Mouse (Mus musculus): ENCODE results near the gene Apela. TPM values are rescaled to one million over a fixed set of nuclear protein-coding genes. Genes with fewer than 3 reads are reported as not detected.
A peak's percentile ranks its signal among the peaks of the same experiment; 100 is the strongest.
"Not testable (repeated sequence)": the region's sequence is repeated elsewhere in the genome, so short reads cannot be mapped to it uniquely, and the experiment has no call there.

The Apela gene
- total RNA-seq, 2 experiments from 2014 or later, result not detected

DNA sequence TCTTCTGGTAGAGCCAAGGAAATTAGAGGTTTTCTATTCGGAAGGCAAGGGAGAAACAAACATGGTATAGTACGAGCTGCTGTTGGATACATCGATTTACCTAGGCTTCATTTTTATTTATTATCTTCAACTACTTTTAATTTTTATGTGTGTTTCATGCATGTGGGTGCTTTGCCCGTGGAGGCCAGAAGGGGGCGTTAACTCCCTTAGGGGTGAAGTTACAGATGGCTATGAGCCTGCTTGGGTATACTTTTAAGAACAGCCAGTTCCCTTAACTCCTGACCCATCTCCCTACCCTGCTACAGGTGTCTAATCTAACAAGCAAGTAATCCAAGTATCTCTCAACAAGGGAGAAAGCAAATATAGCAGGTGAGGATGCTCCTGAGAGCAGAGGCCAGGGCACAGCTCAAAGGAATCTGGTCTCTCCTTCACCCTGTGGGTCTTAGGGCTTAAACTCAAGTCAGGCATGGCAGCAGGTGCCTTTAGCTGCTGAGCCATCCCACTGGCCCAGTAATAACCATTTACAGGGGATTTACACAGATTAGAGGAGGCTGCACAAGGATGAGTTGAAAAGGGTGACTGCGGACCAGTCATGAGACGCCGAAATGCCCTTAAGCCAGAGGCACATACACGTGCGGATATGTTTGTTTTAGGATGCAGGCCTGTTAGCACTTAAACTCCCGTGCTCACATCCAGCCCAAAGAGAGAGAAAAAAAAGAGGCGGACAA lies 8.0 kb downstream of the Apela start:
- ATAC-seq (ENCODE audit: poor library complexity, severe bottlenecking), result no peak

- ATAC-seq (ENCODE audit: poor library complexity, severe bottlenecking), result 0 out of 2 replicates have a peak, but pooled peaks have one; percentile 47
Measured at GRCm38 (mm10) chr8:65022485-65022884, 14.7 kb downstream of the Apela start.

- ATAC-seq (ENCODE audit: poor library complexity, severe bottlenecking), result no peak
Measured at GRCm38 (mm10) chr8:65018423-65018822, 18.7 kb downstream of the Apela start, which contains the start of the genes Trim61 and Trim60. Gene Trim61 (minus strand): TSS chr8:65018523. Gene Trim60 (minus strand): TSS chr8:65018584.

DNA sequence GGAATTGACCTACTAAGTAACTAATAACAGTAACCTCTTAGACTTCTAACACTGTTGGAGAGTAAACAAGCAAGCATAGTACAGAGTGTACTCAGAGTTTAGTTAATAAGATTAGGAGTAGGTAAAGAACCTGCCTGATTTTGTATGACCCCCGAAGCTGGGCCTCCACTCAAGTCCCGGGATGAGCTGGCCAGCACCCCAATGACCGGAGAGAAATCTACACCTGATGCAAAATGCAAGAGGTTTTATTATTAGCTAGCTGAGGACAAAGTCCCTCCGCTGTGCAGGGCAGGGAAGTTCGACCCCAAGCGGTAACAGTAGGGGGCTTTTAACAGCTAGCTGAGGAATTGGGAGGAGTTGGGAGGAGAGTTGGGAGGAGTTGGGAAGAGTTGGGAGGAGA lies 29.5 kb downstream of the Apela start:
- ATAC-seq (ENCODE audit: poor library complexity, severe bottlenecking), result not testable (repeated sequence)

DNA sequence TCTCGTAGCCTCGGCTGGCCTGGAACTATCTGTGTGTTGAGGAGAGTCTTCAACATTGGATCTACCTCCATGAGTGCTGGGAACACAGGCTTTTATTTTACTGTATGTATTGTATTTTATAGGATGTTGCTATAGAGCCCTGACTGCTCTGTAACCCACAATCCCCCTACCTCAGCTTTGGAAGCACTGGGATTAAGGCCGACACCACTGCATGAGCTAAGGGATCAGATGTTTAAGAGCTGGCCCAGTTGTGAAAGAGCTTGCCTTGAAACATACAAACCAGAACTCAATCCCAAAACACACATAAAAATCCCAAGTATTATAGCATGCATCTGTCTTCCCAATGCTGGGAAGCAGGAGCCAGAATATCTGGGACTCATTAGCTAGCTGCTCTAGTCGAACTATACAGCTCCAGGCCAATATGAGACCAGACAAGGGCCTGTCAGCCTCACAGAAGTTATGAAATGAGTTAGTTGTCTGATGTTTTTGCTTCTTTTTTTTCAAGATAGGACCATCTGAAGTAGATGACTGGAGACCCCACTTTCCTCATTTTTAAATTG lies 38.2 kb downstream of the Apela start:
- ATAC-seq (ENCODE audit: poor library complexity, severe bottlenecking), result no peak

- ATAC-seq (ENCODE audit: poor library complexity, severe bottlenecking), result no peak
Measured at GRCm38 (mm10) chr8:64987731-64988130, 49.4 kb downstream of the Apela start, which contains the start of gene Trim75. Gene Trim75 (minus strand): TSS chr8:64987831.

DNA sequence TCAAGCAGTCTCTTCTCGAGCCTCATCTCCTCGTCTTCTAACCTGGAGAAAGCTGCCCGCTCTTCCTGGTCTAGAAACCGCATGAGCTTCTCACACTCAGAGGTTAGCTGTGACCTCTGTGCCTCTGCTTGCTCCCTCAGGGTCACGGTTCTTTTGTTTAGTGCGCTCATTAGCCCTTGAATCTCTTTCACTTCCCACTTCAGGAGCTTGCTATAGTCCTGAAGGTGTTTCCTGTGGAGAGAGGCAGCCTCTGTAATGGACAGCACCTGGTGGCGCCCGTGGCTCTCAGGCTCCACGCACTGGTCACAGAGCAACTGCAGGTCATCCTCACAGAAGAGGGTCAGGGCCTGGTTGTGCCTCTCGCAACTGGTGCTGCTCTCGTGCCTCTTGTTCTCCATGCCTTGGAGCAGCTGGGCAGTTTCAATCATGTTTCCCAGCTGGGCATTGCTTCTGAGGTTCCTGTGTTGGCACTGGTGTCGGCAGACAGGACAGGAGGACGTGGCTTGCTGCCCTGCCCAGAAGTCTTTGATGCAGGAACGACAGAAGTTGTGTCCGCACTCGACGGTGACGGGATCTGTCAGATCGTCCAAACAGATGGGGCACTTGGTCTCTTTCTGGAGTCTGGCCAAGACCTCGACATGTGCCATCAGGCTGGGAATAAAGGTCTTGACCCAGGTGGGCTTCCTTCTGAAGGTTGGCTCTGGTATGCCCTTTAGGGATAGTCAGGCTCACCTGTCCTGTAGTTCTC lies 53.8 kb downstream of the Apela start:
- no peak for ATAC-seq (ENCODE audit: poor library complexity, severe bottlenecking)

Other genes with a start within 250 kb of the Apela start
- 17.5 and 18.8 TPM in 2 replicates for gene Klhl2, start 187.3 kb downstream of the Apela start, total RNA-seq (2015)
- gene Klhl2, start 187.3 kb downstream of the Apela start, total RNA-seq (2017), result 20.9 and 23.1 TPM in 2 replicates
- gene Tmem192, start 90.2 kb downstream of the Apela start, total RNA-seq (2015), result 39.3 and 41.4 TPM in 2 replicates
- 18.1 and 22.8 TPM in 2 replicates for gene Tmem192, start 90.2 kb downstream of the Apela start, total RNA-seq (2017)
- gene Trim75, start 49.5 kb downstream of the Apela start, total RNA-seq (2015), result not detected in 2 replicates
- gene Trim75, start 49.5 kb downstream of the Apela start, total RNA-seq (2017), result not detected in 2 replicates
- not detected in 2 replicates for gene Trim61, start 18.8 kb downstream of the Apela start, total RNA-seq (2015)
- gene Trim61, start 18.8 kb downstream of the Apela start, total RNA-seq (2017), result not detected in 2 replicates
- gene Trim60, start 18.8 kb downstream of the Apela start, total RNA-seq (2015), result not detected in 2 replicates
- not detected in 2 replicates for gene Trim60, start 18.8 kb downstream of the Apela start, total RNA-seq (2017)
- not detected in 2 replicates for gene Gm10663, start 37.7 kb upstream of the Apela start, total RNA-seq (2015)
- not detected in 2 replicates for gene Gm10663, start 37.7 kb upstream of the Apela start, total RNA-seq (2017)
- gene BC030870, start 92.2 kb upstream of the Apela start, total RNA-seq (2015), result not detected in 2 replicates
- not detected in 2 replicates for gene BC030870, start 92.2 kb upstream of the Apela start, total RNA-seq (2017)

Data from megakaryocyte, adult 5-6 weeks (primary cell).